Mouse (Mus musculus): ENCODE measurements around the gene Gm20696. TPM values are rescaled to one million over a fixed set of nuclear protein-coding genes. Genes with fewer than 3 reads are reported as not detected.

Gene Gm20696
- polyA plus RNA-seq, 1 experiment from 2014 or later, result 3.2 TPM

DNA sequence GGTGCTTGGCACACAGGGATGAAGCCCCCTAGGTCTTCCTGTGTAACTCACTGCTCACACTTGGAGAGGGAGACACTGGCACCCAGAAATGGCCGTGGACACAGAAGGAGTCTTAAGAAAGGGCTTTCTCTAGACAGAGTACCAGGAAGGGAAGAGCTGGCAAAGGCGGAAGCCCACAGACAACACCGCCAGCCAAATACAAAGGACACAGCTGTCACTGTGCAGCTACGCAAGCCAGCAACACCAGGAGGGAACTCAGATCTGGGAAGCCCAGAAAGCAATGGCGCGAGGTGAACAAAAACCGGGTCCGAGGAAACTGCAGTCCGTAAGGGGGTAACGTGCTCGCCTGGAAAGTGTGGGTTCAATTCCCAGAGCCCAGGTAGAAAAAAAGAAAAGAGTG lies 11.5 kb upstream of the Gm20696 start:
- H3K4me1 ChIP-seq (replicated peaks), result 0 out of 2 replicates have a peak, but pooled peaks cover 4% of the 10 kb centered on the region
- H3K36me3 ChIP-seq, result no peaks in the 10 kb centered on the region
- WGBS, result 79% methylated on average over 11 of the region's 11 CpGs
- no peak overlapping the region for H3K27ac ChIP-seq
- H3K27me3 ChIP-seq (ENCODE audit: insufficient read depth, poor library complexity, severe bottlenecking), result no peaks in the 10 kb centered on the region
- no peaks in the 10 kb centered on the region for H3K9me3 ChIP-seq
- DNase-seq (ENCODE audit: low spot score), result no peak
- H3K4me3 ChIP-seq, result no peak overlapping the region

DNA sequence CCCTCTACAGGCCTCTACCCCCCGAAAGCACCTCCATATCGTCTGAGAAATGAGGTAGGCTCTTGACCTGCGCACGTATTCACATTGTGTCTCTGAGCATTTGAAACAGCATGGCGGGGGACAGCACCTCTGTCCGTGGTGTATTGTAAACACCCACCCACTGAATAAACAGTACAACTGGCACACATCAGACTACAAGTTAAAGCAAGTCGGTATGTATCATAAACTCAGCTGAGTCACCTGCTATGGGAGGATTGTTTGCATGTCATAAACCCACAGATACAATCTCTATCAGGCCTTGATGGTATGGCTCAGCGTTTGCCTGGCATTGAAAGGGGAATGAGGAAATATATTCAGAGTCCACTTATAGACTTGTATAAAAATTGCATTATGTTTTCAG lies 10.7 kb upstream of the Gm20696 start:
- no peaks in the 10 kb centered on the region for H3K36me3 ChIP-seq

DNA sequence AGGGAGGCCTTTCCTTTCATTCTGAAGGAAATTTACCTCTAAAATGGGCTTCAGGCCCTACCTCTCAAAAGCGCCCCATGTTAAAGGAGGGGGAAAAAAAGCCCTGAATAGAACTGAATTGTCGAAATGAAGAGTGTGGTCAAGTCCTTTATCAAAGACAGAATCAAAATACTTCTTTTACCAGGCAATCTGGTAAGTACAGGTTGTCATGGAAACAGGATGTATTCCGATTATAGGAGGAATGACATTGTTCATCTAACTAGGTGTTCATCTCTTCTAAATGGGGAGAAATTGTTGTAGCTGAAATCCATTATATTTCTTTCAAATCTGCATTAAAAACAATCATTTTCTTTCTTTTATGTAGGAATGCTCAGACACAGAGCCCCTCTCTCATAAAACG lies 7.9 kb upstream of the Gm20696 start:
- Histone ChIP-seq H3K4me3 (no peak overlapping the region), H3K9me3 (no peaks in the 10 kb centered on the region), H3K36me3 (no peaks in the 10 kb centered on the region), H3K27ac (no peak overlapping the region), H3K27me3 (ENCODE audit: insufficient read depth, poor library complexity, severe bottlenecking) (no peaks in the 10 kb centered on the region; the same call in 1 of the 2 replicates), H3K4me1 (replicated peaks) (peaks cover 16% of the 10 kb centered on the region)
- 79% methylated on average over 4 of the region's 4 CpGs for WGBS
- DNase-seq (ENCODE audit: low spot score), result no peak

More for the DNA sequence above, 10.7 kb upstream of the Gm20696 start:
- H3K27ac ChIP-seq, result no peak overlapping the region
- 92% methylated on average over 8 of the region's 8 CpGs for WGBS
- no peak for DNase-seq (ENCODE audit: low spot score)
- 0 out of 2 replicates have a peak, but pooled peaks cover 4% of the 10 kb centered on the region for H3K4me1 ChIP-seq (replicated peaks)
- no peaks in the 10 kb centered on the region for H3K27me3 ChIP-seq (ENCODE audit: insufficient read depth, poor library complexity, severe bottlenecking)
- no peak overlapping the region for H3K4me3 ChIP-seq
- no peaks in the 10 kb centered on the region for H3K9me3 ChIP-seq

DNA sequence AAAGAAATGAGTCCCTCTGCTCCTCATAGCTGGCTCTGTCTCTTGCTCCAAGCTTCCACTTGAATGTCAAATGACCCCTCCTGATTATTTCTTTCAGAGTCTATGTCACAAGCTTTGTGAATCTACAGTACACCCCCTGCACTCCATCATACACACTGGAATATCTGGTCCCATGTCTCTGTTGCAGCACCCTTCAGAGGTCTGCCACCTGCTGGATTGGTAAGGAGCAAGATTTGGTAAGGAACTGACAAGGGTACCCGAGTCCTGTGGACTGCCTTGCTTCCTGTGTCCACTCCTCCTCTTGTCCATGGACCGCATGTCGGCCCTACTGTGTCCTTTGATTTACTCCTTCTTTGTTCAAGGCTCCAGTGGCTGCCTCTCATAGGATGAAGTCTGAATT lies 5.2 kb upstream of the Gm20696 start:
- peaks cover 27% of the 10 kb centered on the region for H3K27me3 ChIP-seq (ENCODE audit: insufficient read depth, poor library complexity, severe bottlenecking)
- DNase-seq (ENCODE audit: low spot score), result no peak
- WGBS, result 71% methylated on average over 3 of the region's 3 CpGs
- H3K36me3 ChIP-seq, result no peaks in the 10 kb centered on the region
- H3K4me1 ChIP-seq (replicated peaks), result peaks cover 31% of the 10 kb centered on the region
- H3K9me3 ChIP-seq, result no peaks in the 10 kb centered on the region
- H3K4me3 ChIP-seq, result no peak overlapping the region
- H3K27ac ChIP-seq, result no peak overlapping the region

DNA sequence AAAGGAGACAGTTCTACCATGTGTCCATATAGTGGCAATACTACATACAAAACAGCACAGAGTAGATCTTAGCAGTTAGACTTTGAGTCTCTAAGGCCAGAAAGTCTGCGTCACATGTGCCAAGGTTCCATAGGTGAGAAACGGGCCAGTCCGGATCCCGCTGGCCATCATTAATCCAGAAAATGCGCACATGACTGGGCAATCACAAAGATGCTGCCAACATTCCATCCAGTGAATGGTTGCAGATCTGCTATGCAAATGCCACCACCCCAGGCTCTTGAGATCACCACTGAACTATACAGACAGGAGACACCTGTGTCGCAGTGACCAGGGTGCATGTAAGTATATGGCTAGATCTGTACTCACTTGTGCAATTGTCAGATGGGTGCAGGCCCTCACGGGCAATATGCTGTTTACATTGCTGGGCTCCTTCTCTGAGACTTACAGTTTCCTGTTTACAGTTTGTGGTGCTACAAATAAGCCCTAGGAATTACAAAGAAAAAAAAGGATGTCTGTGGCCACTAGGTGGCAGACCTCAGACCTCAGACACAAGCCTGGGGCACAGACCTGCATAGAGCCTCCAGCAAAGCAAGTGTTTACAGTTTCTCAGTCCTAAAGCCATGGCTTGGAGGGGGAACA lies 4.0 kb upstream of the Gm20696 start:
- no peak overlapping the region for H3K27ac ChIP-seq
- peaks cover 43% of the 10 kb centered on the region for H3K4me1 ChIP-seq (replicated peaks)

DNA sequence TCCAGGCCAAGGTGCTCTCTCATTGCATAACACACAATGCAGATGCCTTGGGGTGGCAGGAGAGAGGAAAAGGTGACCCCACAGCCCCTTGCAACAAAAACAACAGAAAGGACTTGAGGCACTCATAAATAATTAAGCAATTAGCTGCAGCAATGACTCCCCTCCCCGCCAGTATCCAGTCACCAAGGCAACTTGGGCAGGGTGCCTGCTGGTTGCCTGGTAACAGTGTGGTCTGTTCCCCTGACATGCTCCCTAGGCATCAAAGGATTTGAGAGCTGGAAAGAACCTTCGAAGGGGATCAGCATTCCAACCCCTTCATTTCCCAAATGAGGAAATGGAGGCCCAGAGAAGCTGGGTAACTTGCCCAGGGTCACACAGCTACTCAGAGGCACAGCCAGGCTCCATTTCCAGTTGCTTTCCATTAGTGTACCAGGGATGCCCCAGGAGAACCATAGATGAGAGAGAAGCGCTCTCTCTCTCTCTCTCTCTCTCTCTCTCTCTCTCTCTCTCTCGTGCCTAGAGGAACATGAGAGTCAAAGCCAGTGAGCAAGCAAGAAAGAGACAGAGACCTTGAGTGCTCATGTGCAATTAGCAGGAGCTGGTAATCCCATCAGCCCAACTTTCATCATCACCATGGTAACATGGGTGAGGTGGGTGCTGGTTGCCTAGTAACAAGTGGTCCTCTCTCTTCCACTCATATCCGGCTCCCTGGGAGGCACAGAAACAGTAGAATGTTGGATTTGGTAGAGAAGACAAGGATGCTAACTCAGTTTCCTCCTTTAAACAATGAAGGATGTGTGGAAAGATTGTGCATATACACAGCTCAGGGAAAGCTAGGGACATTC lies 3.1 kb upstream of the Gm20696 start:
- Histone ChIP-seq H3K27me3 (ENCODE audit: insufficient read depth, poor library complexity, severe bottlenecking) (peaks cover 44% of the 10 kb centered on the region), H3K4me3 (no peak overlapping the region), H3K4me1 (replicated peaks) (peaks cover 50% of the 10 kb centered on the region), H3K9me3 (no peaks in the 10 kb centered on the region), H3K27ac (no peak overlapping the region), H3K36me3 (no peaks in the 10 kb centered on the region)
- DNase-seq (ENCODE audit: low spot score), result peak; percentile 49
- WGBS, result 37% methylated on average over 5 of the region's 5 CpGs

More for the DNA sequence above, 4.0 kb upstream of the Gm20696 start:
- Histone ChIP-seq H3K4me3 (no peak overlapping the region), H3K36me3 (no peaks in the 10 kb centered on the region), H3K9me3 (no peaks in the 10 kb centered on the region), H3K27me3 (ENCODE audit: insufficient read depth, poor library complexity, severe bottlenecking) (peaks cover 35% of the 10 kb centered on the region)
- peak; percentile 49 for DNase-seq (ENCODE audit: low spot score)
- WGBS, result 78% methylated on average over 7 of the region's 7 CpGs

DNA sequence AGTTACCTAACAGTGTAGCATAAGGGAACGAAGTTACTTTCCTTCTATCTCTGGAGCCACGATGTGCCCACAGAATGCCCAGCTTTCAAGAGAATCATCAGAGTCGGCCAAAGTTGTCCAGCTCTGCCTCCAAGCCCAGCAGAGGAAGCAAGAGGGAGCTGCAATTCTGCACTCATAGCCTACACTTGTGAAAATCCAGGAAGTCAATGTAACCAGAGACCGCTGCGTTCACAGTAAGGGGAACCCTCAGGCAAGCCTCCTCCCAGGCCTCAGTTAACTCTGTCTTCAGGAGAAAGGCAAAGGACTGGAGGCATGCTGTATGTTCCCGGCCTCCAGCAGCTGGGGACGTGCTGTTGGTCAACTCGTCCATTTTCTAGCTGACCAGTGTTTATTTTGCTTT lies 693 bp upstream of the Gm20696 start:
- Histone ChIP-seq H3K4me3 (peak overlapping the region; percentile 88), H3K36me3 (no peaks in the 10 kb centered on the region), H3K27me3 (ENCODE audit: insufficient read depth, poor library complexity, severe bottlenecking) (peaks cover 59% of the 10 kb centered on the region), H3K4me1 (replicated peaks) (peaks cover 64% of the 10 kb centered on the region), H3K9me3 (no peaks in the 10 kb centered on the region), H3K27ac (peak overlapping the region; percentile 96)
- peak; percentile 39 for DNase-seq (ENCODE audit: low spot score)
- WGBS, result 43% methylated on average over 8 of the region's 8 CpGs

DNA sequence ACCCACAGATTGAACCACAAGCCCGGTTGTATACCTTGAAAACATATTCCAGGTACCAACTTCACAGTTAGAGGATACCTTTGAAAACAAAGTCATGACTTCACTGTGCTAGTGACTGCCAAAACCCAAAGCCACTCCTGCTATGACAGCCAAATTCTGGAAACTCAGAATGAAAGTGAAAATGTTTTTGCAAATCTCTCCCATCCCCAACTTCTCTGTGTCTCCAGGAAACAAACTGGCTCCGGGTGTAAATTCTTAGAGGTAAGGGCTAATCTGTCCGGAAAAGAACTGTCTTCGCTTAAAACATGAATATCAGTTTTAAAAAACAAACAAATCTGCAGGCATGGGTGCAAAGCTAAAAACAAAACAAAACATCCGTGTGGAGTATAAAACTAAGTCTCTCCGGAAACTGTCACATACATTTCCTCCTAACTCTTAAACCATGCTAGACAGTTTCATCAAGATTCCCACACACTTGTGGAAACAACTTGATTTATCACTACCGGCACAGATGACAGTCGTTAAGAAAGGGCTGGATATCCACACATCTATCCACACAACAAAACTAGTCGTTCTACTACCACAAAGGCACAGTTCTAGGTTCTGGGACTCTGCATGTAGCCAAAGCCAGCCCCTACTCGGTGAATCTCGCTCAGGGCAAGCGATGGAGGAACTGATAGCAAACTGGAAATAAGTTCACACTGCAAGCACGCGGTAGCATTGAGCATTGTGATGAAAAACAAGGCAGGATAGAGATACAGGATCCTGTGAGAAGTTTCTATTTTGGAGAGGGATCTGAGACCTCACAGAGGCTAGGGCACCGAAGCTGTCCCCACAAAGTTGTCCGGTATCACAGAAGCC lies 910 bp downstream of the Gm20696 start:
- no peaks in the 10 kb centered on the region for H3K36me3 ChIP-seq
- peak overlapping the region; percentile 88 for H3K4me3 ChIP-seq
- WGBS, result 35% methylated on average over 16 of the region's 16 CpGs
- peaks cover 59% of the 10 kb centered on the region for H3K27me3 ChIP-seq (ENCODE audit: insufficient read depth, poor library complexity, severe bottlenecking)
- peaks cover 64% of the 10 kb centered on the region for H3K4me1 ChIP-seq (replicated peaks)
- H3K9me3 ChIP-seq, result no peaks in the 10 kb centered on the region
- DNase-seq (ENCODE audit: low spot score), result no peak
- peak overlapping the region; percentile 96 for H3K27ac ChIP-seq

DNA sequence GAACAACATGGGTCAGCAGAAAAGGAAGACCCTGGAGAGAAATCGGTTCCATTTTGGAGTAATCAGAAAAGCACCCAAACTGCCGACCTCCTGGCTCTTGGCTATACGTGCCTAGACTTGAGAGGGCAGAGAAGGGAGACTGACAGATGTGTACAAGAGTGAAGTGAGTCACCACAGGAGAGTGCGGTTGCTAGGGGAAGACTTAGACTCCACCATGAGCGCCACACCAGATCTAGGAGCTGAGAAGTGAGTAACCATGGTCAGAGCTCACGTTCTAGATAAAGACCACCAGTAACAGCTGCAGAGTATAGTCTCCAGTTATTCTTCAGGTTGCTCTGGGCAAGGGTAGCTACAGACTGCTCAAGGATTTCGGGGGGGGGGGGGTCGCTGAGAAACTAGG lies 3.4 kb downstream of the Gm20696 start:
- H3K27me3 ChIP-seq (ENCODE audit: insufficient read depth, poor library complexity, severe bottlenecking), result peaks cover 47% of the 10 kb centered on the region
- H3K27ac ChIP-seq, result no peak overlapping the region
- no peak for DNase-seq (ENCODE audit: low spot score)
- H3K4me1 ChIP-seq (replicated peaks), result peaks cover 44% of the 10 kb centered on the region
- no peaks in the 10 kb centered on the region for H3K36me3 ChIP-seq
- 77% methylated on average over 8 of the region's 8 CpGs for WGBS
- no peak overlapping the region for H3K4me3 ChIP-seq
- H3K9me3 ChIP-seq, result no peaks in the 10 kb centered on the region

DNA sequence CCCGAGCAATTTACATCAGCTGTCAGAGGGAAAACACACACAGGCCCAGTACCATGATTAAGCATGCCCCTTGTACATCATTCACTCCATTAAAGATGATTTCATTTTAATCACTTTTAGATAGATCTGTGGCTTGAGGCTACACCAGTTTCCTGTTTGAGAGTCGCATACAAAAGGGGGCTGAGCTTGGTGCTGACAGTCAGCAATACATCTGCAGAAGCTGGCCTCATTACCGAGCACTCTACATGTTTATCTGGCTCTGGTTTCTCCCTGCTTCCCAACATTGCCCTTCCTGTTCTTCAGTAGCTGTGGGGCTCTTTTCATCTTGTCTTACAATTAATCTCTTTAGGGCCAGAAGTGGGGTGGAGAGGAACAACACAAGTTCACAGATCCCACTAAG lies 6.2 kb downstream of the Gm20696 start:
- no peak for DNase-seq (ENCODE audit: low spot score)
- 65% methylated on average over 3 of the region's 3 CpGs for WGBS
- Histone ChIP-seq H3K27me3 (ENCODE audit: insufficient read depth, poor library complexity, severe bottlenecking) (peaks cover 22% of the 10 kb centered on the region), H3K9me3 (no peaks in the 10 kb centered on the region), H3K4me1 (replicated peaks) (peaks cover 31% of the 10 kb centered on the region), H3K27ac (no peak overlapping the region), H3K4me3 (no peak overlapping the region), H3K36me3 (no peaks in the 10 kb centered on the region)

DNA sequence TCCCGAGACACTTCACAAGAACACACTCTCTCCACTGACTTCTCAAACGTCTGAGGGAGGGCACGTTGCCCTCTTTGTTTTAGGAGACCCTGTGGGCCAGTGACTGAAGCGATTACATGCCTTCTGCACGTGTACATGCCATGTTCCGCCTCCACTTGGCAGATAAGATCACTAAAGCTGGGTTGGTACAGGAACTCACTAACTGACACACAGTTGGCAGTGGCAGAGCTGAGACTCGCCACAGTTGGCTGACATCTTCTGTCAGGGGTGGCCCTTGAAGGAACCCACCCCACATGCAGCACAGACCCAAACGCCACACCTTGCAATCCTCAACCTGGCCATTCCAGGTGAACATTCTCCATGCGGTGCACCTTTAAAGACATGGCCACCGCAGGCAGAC lies 8.0 kb downstream of the Gm20696 start:
- peaks cover 6% of the 10 kb centered on the region; the same call in 1 of the 2 replicates for H3K27me3 ChIP-seq (ENCODE audit: insufficient read depth, poor library complexity, severe bottlenecking)
- peaks cover 21% of the 10 kb centered on the region for H3K4me1 ChIP-seq (replicated peaks)
- H3K9me3 ChIP-seq, result no peaks in the 10 kb centered on the region
- no peaks in the 10 kb centered on the region for H3K36me3 ChIP-seq
- H3K4me3 ChIP-seq, result no peak overlapping the region
- H3K27ac ChIP-seq, result no peak overlapping the region
- WGBS, result 88% methylated on average over 10 of the region's 10 CpGs
- DNase-seq (ENCODE audit: low spot score), result no peak

DNA sequence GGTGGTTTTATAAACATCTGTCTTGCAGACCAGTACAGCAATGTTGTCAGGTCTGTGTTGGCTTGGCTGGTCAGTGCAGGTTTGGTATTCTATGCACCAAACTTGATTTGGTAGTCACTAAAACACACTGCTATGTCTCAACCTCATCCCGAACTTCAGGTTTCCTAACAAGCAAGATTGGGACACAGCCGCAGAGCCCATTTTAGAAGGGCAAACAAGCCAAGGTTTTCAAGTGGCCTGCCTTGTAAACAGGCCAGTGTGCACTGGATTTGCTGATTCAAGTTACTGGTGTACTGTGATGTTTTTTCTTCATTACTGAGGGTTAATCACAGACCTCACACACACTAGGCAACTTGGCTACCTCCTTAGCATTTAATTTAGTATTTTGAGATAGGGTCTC lies 10.5 kb downstream of the Gm20696 start:
- no peaks in the 10 kb centered on the region for H3K36me3 ChIP-seq
- H3K9me3 ChIP-seq, result no peaks in the 10 kb centered on the region
- WGBS, result 94% methylated on average over 2 of the region's 2 CpGs
- peaks cover 24% of the 10 kb centered on the region for H3K4me1 ChIP-seq (replicated peaks)
- no peak overlapping the region for H3K4me3 ChIP-seq
- no peak for DNase-seq (ENCODE audit: low spot score)
- no peaks in the 10 kb centered on the region; the same call in 1 of the 2 replicates for H3K27me3 ChIP-seq (ENCODE audit: insufficient read depth, poor library complexity, severe bottlenecking)
- no peak overlapping the region for H3K27ac ChIP-seq
